Mouse (Mus musculus) gastrocnemius, adult 18-20 months (tissue): ENCODE measurements around the gene Rps2. TPM values are rescaled to one million over a fixed set of nuclear protein-coding genes. Genes with fewer than 3 reads are reported as not detected.
"Not testable (repeated sequence)": the region's sequence is repeated elsewhere in the genome, so short reads cannot be mapped to it uniquely, and the experiment has no call there.

ENCODE experiments used
- DNase-seq: peaks from one replicate; pipeline ENCODE4 v3.0.0; 2021; ENCODE audit warnings: low spot score
- total RNA-seq, 2 experiments: library from RNA; stranded (reverse); gene quantifications; 2 replicates each; pipeline ENCODE4 v1.2.3; 2021

Gene Rps2
- total RNA-seq, 2 experiments from 2014 or later = 548 to 574 TPM

- DNase-seq = no peak
These were observed 18.4 kb upstream of the Rps2 start for GRCm38 (mm10) chr17:24699473-24699872.

GRCm38 (mm10) chr17:24701251-24701650 lies 16.7 kb upstream of the Rps2 start:
- no peak for DNase-seq

GRCm38 (mm10) chr17:24705821-24706220 lies 12.1 kb upstream of the Rps2 start:
- no peak for DNase-seq

- peak; percentile 92 for DNase-seq
These were observed 10.7 kb upstream of the Rps2 start, which contains the start of gene Tbl3 for GRCm38 (mm10) chr17:24706982-24707800. Tbl3 (minus strand) TSS chr17:24707660.

- no peak for DNase-seq
These were observed 10.0 kb upstream of the Rps2 start for GRCm38 (mm10) chr17:24707801-24708425.

- no peak for DNase-seq
These were observed 9.3 kb upstream of the Rps2 start for GRCm38 (mm10) chr17:24708646-24709045.

- no peak for DNase-seq
These were observed 2.4 kb upstream of the Rps2 start for GRCm38 (mm10) chr17:24715556-24715955.

GRCm38 (mm10) chr17:24716166-24716682 lies 1.7 kb upstream of the Rps2 start:
- DNase-seq = no peak

GRCm38 (mm10) chr17:24718938-24719337 lies 1.0 kb downstream of the Rps2 start:
- DNase-seq = not testable (repeated sequence)

- DNase-seq = peak; percentile 98
These were observed 1.7 kb downstream of the Rps2 start for GRCm38 (mm10) chr17:24719494-24720222.

GRCm38 (mm10) chr17:24720616-24721015 lies 2.7 kb downstream of the Rps2 start:
- not testable (repeated sequence) for DNase-seq

GRCm38 (mm10) chr17:24721383-24721955 lies 3.6 kb downstream of the Rps2 start:
- DNase-seq = not testable (repeated sequence)

GRCm38 (mm10) chr17:24722220-24722924 lies 4.5 kb downstream of the Rps2 start:
- no peak for DNase-seq

GRCm38 (mm10) chr17:24723122-24723880 lies 5.4 kb downstream of the Rps2 start:
- no peak for DNase-seq

- no peak for DNase-seq
These were observed 5.9 kb downstream of the Rps2 start for GRCm38 (mm10) chr17:24723881-24724180.

- peak; percentile 96 for DNase-seq
These were observed 6.3 kb downstream of the Rps2 start, which contains the start of gene Ndufb10 for GRCm38 (mm10) chr17:24724184-24724583. Ndufb10 (minus strand) TSS chr17:24724478.

- no peak for DNase-seq
These were observed 7.9 kb downstream of the Rps2 start for GRCm38 (mm10) chr17:24725637-24726390.

- peak; percentile 85 for DNase-seq
These were observed 9.7 kb downstream of the Rps2 start, which contains the start of gene Rpl3l for GRCm38 (mm10) chr17:24727618-24728017. Rpl3l (plus strand) TSS chr17:24727820.

- DNase-seq = no peak
These were observed 10.3 kb downstream of the Rps2 start for GRCm38 (mm10) chr17:24728184-24728583.
